Mouse (Mus musculus): ENCODE results near the gene Pigs. TPM values are rescaled to one million over a fixed set of nuclear protein-coding genes. Genes with fewer than 3 reads are reported as not detected.

Gene Pigs
- total and polyA plus RNA-seq, 3 experiments, result 57.3 to 184 (median 61.3) TPM

- DNase-seq, result no peak
Observed at GRCm38 (mm10) chr11:78337040-78337439, 8.8 kb downstream of the Pigs start.

DNA sequence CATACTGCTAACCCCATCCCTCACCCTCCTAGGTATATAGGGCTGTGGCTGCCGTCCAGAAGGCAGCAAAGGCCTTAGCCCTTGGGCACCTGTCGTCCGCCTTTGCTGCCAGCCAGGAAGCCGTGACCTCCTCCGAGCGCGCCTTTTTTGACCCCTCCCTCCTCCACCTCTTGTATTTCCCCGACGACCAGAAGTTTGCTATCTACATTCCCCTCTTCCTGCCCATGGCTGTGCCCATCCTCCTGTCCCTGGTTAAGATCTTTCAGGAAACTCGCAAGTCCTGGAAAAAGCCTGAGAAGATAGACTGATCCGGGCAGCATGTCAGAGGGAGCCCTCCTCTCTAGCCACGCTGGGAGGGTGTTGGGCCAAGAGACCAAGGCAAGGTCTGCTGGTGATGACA is 13.5 kb downstream of the Pigs start:
- DNase-seq, result no peak

DNA sequence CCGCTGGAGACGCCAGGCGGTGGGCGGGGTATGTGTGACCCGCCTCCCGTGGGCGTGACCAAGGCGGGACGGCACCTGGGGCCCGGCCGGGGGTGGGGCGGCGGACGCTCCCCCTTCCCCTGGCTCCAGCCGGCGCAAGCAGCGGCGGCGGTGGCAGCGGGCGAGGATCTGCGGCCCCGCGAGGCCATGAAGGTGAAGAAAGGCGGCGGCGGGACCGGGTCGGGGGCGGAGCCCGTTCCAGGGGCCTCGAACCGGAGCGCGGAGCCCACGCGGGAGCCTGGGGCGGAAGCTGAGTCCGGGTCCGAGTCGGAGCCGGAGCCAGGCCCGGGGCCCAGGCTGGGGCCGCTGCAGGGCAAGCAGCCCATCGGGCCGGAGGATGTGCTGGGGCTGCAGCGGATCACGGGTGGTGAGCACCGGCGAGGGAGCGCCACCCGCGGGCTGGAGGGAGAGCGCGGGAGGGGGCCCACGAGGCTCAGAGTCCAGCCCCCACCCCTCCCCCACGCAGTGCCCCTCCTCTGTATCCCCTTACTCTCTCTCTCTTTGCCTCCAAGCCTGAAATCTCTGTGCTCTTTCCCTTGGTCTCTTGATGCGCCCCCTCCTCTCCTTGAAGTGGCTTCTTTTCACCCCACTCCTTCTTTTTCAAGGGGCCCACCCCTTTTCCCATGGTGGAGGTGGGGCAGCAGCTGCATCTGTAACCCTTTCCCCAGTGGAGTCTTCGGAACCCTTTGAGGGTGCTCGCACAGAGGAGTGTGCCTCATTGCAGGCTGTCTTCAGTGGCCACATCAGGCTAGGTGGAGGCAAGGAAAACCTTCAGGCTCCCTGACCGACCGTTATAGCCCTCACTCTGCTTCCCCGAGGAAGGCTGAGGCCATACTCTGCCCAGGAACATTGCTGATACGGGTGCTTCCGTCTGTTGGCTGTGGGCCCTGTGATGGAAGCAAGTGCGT is 15.4 kb downstream of the Pigs start, which contains the start of gene Unc119:
Gene Unc119 (plus strand): TSS at position 102 of the 947 bp plus-strand sequence.
- peak; percentile 92 for DNase-seq

DNA sequence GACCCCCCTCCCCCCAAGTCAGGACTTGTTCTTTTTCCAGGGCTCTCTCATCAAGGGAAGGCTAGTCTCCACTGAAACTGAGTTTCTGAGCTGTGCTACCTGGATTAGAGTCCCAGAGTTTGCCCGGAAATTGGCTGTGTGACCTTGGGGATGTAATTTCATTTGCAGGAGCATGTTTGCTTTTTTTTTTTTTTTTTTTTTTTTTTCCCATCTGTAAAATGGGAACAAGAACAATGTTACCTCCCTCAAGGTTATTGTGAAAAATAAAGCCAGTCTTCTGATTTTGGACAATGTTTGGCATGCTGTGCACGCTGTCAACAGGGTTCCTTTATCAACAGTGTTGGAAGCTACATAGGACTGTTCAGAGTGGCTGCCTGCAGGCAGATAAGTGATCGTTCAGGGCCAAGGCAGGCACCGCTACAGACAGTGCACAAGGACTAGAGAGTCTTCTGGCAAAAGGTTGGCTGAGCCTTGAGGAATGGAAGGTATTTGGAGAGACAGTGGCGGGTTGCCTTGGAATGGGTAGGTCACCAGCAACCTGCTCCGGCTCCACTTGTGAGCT is 16.2 kb downstream of the Pigs start:
- no peak for DNase-seq

DNA sequence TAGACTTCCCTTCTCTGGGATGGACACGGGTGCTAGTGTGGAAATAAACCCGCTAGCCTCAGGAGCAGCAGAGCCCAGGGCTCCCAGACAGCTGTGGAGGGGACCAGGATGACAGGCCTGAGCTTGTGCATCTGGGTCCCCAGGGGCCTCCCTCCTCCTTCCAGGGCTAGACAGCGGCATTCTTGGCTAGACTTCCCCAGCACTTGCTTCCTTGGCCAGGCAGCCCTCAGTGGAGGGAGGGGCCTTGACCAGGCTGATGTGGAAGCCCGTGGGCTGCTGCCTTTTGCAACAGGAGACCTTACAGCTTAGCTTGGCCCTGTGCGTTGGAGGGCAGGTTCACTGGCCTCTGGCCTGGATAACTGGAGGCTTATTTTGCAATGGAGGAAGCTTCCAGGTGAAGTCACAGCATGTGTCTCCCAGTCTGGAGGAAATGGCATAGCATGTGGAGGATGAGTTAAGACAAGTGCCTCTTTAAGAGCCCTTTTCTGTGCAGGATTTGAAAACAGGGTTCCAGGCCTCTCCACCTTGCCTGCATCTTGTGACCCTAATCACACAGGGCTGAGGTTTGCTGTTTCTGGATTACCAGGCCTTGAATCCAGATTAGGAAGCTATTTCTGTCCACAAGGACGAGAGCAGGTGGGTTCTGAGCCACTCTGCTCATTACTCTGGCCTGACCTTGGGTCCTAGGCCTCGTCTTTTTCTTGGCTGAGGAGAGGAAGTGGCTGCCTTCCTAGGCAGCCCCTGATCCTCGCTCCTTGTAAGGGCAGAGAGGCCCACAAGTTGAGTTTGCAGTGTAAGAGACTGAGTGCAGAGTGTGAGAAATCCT is 16.9 kb downstream of the Pigs start:
- DNase-seq, result peak; percentile 76

DNA sequence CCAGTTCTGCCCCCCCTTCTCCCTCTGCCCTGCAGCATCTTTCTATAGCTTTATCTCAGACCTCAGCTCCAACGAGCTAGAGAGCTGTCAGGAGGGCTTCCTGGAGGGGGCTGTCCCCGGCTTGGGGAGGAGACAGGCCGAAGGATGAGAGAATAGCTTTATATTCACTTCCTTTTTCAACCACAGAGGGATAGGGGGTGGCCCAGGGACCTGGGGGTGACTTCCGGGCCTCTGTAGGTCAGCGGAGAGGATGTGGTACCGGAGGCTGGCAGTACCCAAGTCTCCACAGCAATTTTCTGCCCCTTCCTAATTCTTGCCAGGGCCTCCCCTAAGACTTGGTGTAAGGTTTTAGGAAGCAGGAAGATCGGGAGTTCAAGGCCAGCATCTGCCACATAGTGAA is 17.6 kb downstream of the Pigs start:
- peak; percentile 30 for DNase-seq

- no peak for DNase-seq
Observed at GRCm38 (mm10) chr11:78346326-78347069, 18.3 kb downstream of the Pigs start.

GRCm38 (mm10) chr11:78347070-78347754 is 19.0 kb downstream of the Pigs start:
- DNase-seq, result peak; percentile 65

DNA sequence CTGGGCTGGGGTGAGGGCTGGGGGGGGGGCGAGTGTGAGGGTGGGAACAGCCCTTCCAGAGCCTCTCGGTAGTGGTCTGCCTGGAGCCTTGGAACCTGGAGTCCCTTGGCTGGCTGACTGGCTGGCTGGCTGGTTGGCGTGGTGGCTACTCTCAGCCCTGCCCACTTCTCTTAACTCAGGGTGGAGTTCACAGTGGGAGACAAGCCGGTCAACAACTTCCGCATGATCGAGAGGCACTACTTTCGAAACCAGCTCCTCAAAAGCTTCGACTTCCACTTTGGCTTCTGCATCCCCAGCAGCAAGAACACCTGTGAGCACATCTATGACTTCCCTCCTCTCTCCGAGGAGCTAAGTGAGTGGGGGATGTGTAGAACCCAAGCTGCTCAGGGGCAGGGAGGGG is 19.7 kb downstream of the Pigs start:
- no peak for DNase-seq

GRCm38 (mm10) chr11:78348474-78348873 is 20.3 kb downstream of the Pigs start:
- no peak for DNase-seq

DNA sequence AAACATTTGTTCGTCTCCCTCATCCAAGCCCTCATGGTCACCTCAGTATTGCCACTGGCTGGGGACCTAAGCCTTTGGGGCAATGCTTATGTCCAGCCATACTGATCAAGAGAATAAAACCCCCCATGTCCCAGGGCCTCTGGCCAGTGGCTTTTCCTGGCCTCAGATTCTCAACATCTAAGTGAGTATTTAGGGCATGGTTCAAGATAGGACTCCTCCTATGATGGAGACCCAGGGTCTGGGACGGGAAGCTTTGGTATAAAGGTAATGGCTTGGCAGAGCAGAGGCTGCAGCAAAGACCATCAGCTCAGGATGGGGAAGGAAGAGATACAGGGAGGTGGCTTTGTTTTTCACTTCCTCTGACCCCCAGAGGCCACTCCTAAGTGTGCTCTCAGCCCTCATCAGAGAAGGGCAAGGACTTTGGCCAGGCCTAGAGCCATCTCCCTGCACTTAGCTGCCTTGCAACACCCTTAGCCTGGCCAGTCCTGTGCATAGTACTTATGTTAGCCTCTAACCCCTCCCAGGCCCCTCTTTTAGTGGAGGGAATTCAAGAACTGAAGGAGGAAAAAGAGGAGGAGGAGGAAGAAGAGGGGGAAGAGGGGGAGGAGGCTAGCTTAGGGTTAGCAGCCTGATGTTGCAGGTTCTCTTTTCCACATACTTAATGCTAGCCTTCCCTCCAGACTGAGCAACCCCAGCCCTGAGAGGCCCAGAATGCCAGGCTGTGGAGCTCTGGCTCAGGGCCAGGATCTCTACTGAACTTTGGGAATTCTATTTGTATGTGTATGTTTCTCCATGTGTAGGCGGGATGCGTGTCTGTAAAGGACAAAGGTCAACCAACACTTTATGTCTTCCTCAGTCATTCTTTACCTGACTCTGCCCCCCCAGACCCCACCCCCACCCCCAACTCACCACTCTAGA is 21.5 kb downstream of the Pigs start:
- DNase-seq, result no peak

DNA sequence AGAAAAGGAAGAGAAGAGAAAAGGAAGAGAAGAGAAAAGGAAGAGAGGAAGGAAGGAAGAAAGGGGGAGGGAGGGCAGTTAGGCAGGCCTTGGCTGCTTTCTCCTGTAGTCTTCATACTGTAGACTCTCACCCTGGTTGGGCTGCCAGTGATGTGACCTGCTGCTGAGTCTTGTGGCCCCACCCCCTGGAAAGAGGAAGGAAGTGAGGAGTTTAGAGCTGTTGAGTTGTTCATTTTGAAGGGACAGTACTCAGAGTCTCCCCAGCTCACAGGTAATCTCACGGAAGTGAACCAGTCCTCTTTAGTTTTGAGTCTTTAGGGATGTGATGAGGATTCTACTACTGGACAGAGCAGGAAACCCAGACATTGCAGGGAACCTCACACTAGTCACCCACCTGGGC is 24.9 kb downstream of the Pigs start:
- no peak for DNase-seq

GRCm38 (mm10) chr11:78354905-78355304 is 26.7 kb downstream of the Pigs start:
- no peak for DNase-seq

DNA sequence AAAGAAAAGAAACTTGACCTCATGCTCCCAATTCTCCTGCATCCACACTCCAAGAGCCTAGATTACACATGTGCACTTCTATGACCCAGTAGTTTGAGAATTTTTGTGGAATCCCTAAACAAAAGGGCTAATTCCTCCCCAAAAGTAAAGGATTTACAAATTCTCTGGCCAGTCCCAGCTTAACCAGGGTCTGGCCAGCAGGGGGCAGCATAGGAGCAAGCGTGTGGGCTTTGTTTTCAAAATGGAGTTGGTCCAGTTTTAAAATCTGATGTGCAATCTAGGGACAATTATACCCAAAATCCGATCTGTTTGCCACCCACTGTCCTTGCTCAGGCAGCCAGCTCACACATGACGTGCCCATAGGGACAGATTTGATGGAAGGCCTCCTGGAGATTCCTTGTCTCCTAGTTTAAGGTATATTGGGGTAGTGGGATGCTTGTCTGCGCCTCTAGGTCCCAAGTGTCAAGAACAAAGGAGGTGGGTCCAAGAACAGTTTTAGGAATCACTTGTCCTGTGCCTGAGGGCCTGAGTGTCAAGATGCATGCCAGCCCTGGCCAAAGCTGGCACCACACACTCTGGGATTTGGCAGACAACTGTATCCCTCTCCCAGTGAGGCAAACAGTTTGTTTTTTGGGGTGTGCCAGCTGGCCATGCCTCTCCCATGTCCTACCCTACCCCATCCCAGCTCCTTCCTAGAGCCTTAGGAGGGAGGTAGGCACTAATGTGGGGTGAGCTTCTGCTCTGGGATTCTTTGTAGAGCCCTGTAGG is 27.4 kb downstream of the Pigs start:
- no peak for DNase-seq

DNA sequence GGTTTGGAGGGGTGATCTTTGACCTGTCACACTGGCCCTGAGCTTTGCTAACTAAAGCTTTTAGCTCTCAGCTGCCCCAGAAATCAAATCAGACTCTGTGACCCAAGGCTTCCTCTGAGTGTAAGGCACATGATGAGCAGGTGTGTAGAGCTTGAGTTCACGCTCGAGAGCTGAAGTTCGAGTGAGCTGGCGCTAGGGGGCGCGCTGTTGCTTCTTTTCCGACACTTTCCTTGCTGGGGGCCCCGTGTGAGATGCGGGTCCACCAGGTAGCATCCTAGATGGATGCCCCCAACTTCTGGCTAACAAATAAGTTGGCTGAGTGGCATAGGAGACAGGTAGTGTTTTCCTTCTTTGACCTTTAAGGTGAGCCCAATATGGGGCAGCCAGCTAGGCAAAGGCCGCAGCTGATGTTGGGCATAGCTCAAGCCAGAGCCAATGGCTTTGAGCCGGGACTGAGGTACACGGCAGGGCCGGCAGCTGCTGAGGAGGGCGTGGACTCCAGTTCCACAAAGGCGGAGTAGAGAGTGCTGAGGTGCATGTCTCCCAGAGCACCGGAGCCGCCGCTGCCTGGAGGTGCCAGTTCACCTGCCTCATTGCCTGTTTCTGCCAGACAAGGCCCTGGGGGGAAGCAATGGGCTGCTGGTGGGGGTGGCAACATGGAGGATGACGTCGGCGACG is 30.3 kb downstream of the Pigs start:
- DNase-seq, result no peak

DNA sequence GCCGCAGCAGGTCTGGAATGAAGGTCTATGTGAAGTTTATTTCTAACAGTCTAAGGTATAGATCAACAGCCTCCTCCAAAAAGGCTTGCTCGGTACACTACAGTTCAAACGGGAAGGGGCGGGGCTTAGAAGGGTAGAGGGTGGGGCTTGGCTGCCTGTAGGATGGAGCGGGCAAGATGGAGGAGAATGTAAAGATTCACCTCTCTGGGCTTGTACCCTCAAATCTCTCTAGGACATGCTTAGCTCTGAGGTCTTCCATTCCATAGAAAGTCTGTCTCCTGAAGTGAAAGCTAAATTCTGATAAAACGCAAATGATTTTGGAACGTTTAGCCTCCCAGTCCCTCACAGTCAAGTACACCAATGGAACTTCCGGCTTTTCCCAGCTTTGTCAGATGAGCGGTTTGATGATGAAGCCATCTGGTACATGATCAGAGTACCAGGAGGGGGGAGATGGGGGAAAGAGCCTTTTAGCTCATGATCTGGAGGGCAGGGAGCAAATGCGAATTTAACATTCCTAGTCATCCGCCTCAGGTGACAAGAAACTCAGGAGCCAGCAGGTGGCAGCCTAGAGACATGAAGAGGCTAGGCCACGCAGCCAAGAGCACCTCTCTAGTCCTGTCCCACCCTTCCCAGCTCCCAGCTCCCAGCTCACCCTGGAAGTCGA is 32.0 kb downstream of the Pigs start:
- peak; percentile 80 for DNase-seq

- DNase-seq, result no peak
Observed at GRCm38 (mm10) chr11:78360789-78361131, 32.5 kb downstream of the Pigs start.

- no peak for DNase-seq
Observed at GRCm38 (mm10) chr11:78363309-78364007, 35.2 kb downstream of the Pigs start.
